Mouse (Mus musculus): Measurements from ENCODE around the gene Rem2.

DNA sequence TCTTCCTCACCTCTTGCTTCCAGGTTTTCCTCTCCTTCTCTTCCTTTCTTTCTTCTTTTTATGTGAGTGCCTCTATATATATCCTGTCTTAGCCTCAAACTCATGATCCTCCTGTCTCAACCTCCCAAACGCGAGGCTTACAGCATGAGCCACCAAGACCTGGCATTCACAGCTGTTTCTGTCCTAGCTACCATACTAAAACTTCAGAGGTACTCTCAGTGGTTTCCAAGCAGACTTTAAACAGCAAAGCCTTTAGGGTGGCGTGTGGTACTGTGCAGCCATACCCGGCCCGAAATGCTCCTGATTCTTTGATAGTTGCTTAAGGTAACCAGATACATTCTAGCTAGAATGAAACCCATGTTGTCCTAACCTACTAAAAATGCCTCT is 52.1 kb downstream of the Rem2 start:
- TF ChIP-seq CTCF (IDR thresholded peaks at IDR 0.05; ENCODE audit: control insufficient read depth, insufficient read depth, low read length) (no peak), POLR2A (IDR thresholded peaks at IDR 0.05; ENCODE audit: borderline replicate concordance, control insufficient read depth, low read depth, low read length) (no peak)
